Mouse (Mus musculus) CH12.LX (cell line): ENCODE data around the gene Fryl. TPM values are rescaled to one million over a fixed set of nuclear protein-coding genes. Genes with fewer than 3 reads are reported as not detected.

Experiments
- DNase-seq: peaks from one replicate; pipeline ENCODE4 v3.0.0-alpha.2; 2013; ENCODE audit errors: extremely low read depth
- H3K27ac ChIP-seq: 2 replicates; pipeline ENCODE4 v1.5.1; 2012; ENCODE audit warnings: low read depth, mild to moderate bottlenecking, control low read depth, moderate library complexity; ENCODE audit not compliant: insufficient read depth
- H3K27me3 ChIP-seq: replicated peaks from 2 replicates; pipeline ENCODE3; 2012; ENCODE audit warnings: inconsistent platforms
- H3K36me3 ChIP-seq, 2 experiments: replicated peaks in 1 of 2; 2 replicates each; pipeline versions ENCODE3 to v1.6.1; 2012; ENCODE audit warnings: inconsistent platforms in 1 of 2, low read length in 1 of 2, mild to moderate bottlenecking in 1 of 2, mixed read lengths in 1 of 2, moderate library complexity in 1 of 2; ENCODE audit not compliant: control insufficient read depth in 1 of 2, insufficient read depth in 1 of 2
- H3K4me1 ChIP-seq, 2 experiments: 2 replicates each; pipeline ENCODE4 v1.6.1; 2012; ENCODE audit warnings: inconsistent platforms in 1 of 2, moderate library complexity in 1 of 2; ENCODE audit not compliant: insufficient read depth in 2 of 2, control insufficient read depth in 1 of 2
- H3K4me2 ChIP-seq: 2 replicates; pipeline ENCODE4 v1.6.1; 2012; ENCODE audit warnings: low read depth, mild to moderate bottlenecking, control low read depth; ENCODE audit not compliant: poor library complexity, insufficient read depth, severe bottlenecking
- H3K4me3 ChIP-seq, 3 experiments: fragments of 150-350 bp in 1 of 3; sonication (generic) in 1 of 3; replicated peaks in 1 of 3; 2 replicates each; pipeline versions ENCODE3 to v1.5.1; 2011 to 2012; ENCODE audit warnings: low read depth in 2 of 3, low read length in 2 of 3, mild to moderate bottlenecking in 2 of 3, moderate library complexity in 2 of 3, control low read depth in 1 of 3, improper control_type of control experiment in 1 of 3, inconsistent platforms in 1 of 3, mixed read lengths in 1 of 3; ENCODE audit not compliant: poor library complexity in 1 of 3
- H3K79me2 ChIP-seq: replicated peaks from 2 replicates; pipeline ENCODE4 v1.6.1; 2012; ENCODE audit warnings: mild to moderate bottlenecking, moderate library complexity; ENCODE audit not compliant: control insufficient read depth, poor library complexity, insufficient read depth, severe bottlenecking; ENCODE audit errors: extremely low read depth
- H3K9ac ChIP-seq: 2 replicates; pipeline ENCODE4 v1.6.1; 2012; ENCODE audit warnings: low read depth, mild to moderate bottlenecking, control low read depth, moderate library complexity; ENCODE audit not compliant: insufficient read depth
- H3K9me3 ChIP-seq: replicated peaks from 2 replicates; pipeline ENCODE3; 2012; ENCODE audit warnings: low read length, inconsistent platforms, mixed read lengths
- CHD1 ChIP-seq: IDR thresholded peaks from 2 replicates; pipeline ENCODE4 v1.6.1; 2012; ENCODE audit warnings: low read depth, low read length, improper control_type of control experiment, inconsistent platforms
- CHD2 ChIP-seq: IDR thresholded peaks from 2 replicates; pipeline ENCODE4 v1.6.1; 2011; ENCODE audit warnings: low read length, improper control_type of control experiment
- EP300 ChIP-seq: IDR thresholded peaks from 2 replicates; pipeline ENCODE4 v1.6.1; 2011; ENCODE audit warnings: low read length, improper control_type of control experiment
- HCFC1 ChIP-seq: IDR thresholded peaks from 2 replicates; pipeline ENCODE4 v1.6.1; 2012; ENCODE audit warnings: low read depth, mild to moderate bottlenecking, inconsistent platforms, low read length, improper control_type of control experiment
- IRF4 ChIP-seq: IDR thresholded peaks from 2 replicates; pipeline ENCODE4 v1.6.1; 2014; ENCODE audit warnings: low read depth, mild to moderate bottlenecking, inconsistent platforms, low read length, improper control_type of control experiment
- JUN ChIP-seq: IDR thresholded peaks from 2 replicates; pipeline ENCODE4 v1.6.1; 2011; ENCODE audit warnings: low read depth, mild to moderate bottlenecking, low read length, improper control_type of control experiment, moderate library complexity; ENCODE audit not compliant: insufficient read depth
- KAT2A ChIP-seq: IDR thresholded peaks from 2 replicates; pipeline ENCODE4 v1.6.1; 2012; ENCODE audit warnings: low read length, improper control_type of control experiment, inconsistent platforms; ENCODE audit not compliant: insufficient replicate concordance
- MAFK ChIP-seq: IDR thresholded peaks from 2 replicates; pipeline ENCODE4 v1.6.1; 2011; ENCODE audit warnings: low read length, improper control_type of control experiment; ENCODE audit not compliant: insufficient replicate concordance
- MAX ChIP-seq: IDR thresholded peaks from 2 replicates; pipeline ENCODE4 v1.6.1; 2011; ENCODE audit warnings: low read length, improper control_type of control experiment
- MAZ ChIP-seq: IDR thresholded peaks from 2 replicates; pipeline ENCODE4 v1.6.1; 2012; ENCODE audit warnings: low read depth, mild to moderate bottlenecking, inconsistent platforms, low read length, improper control_type of control experiment, moderate library complexity
- MXI1 ChIP-seq: IDR thresholded peaks from 2 replicates; pipeline ENCODE4 v1.6.1; 2011; ENCODE audit warnings: mild to moderate bottlenecking, low read depth, low read length, improper control_type of control experiment
- NELFE ChIP-seq: IDR thresholded peaks from 2 replicates; pipeline ENCODE4 v1.6.1; 2011; ENCODE audit warnings: low read depth, low read length, improper control_type of control experiment
- PAX5 ChIP-seq: IDR thresholded peaks from 2 replicates; pipeline ENCODE4 v1.6.1; 2012; ENCODE audit warnings: low read length, inconsistent platforms, mixed read lengths
- SIN3A ChIP-seq: IDR thresholded peaks from 2 replicates; pipeline ENCODE4 v1.6.1; 2012; ENCODE audit warnings: low read length, improper control_type of control experiment, inconsistent platforms
- TBP ChIP-seq: conservative IDR thresholded peaks from 2 replicates; pipeline ENCODE4 v1.6.1; 2011; ENCODE audit warnings: low read depth, low read length, improper control_type of control experiment
- TCF12 ChIP-seq: IDR thresholded peaks from 2 replicates; pipeline ENCODE4 v1.6.1; 2014; ENCODE audit warnings: low read depth, mild to moderate bottlenecking, inconsistent platforms, low read length, improper control_type of control experiment
- ZKSCAN1 ChIP-seq: IDR thresholded peaks from 2 replicates; pipeline ENCODE4 v1.6.1; 2012; ENCODE audit warnings: low read depth, inconsistent platforms, low read length, improper control_type of control experiment, borderline replicate concordance
- dilution Hi-C: fragments of 300-500 bp; cut with MboI; formaldehyde crosslinking; loops from 2 replicates; pipeline ENCODE4 v1.14.3; 2020; ENCODE audit warnings: low sequenced_read_pairs; ENCODE audit not compliant: extremely low pct_unique_long_range_greater_than_20kb, extremely low pct_ligation_motif_present
- in situ Hi-C: fragments of 300-500 bp; cut with MboI; formaldehyde crosslinking; loops from 3 replicates; pipeline ENCODE4 v1.14.3; 2019; ENCODE audit warnings: low sequenced_read_pairs, low pct_ligation_motif_present, low pct_unique_long_range_greater_than_20kb, mixed read lengths
- polyA plus RNA-seq: library from polyadenylated mRNA; unstranded; fragments of >175 nt; gene quantifications from 2 replicates; pipeline ENCODE4 v1.2.1, GENCODE M21; 2012; ENCODE audit warnings: low read depth; ENCODE audit not compliant: insufficient read length
- total RNA-seq, 2 experiments: library from RNA; depleted of rRNA; stranded (reverse); fragments of 300-350 nt in 1 of 2; fragments of >200 nt in 1 of 2; gene quantifications; 2 replicates each; pipeline ENCODE4 v1.2.3; 2012 to 2014

Fryl gene
- total and polyA plus RNA-seq, 3 experiments: 23.2 to 38.4 (median 31.3) TPM

DNA sequence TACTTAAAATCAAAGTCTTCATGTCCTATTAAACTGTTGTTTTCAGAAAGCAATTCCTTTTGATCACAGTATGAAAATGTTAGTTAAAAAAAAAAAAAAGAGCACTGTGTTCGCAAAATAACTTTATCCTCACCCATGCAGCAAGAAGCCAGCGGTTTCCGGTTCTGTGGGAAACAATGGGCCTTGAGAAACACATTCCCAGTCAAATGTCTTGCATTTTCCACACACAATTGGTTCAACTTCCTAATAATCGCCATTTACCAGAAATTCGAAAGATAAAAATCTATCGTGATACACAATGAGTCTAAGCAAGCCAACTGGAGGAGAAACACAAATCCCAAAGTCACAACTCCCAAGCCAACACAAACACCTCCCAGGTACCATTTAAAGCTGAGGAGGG lies 27.0 kb downstream of the Fryl start:
- H3K27ac ChIP-seq: no peak overlapping the region
- TF ChIP-seq NELFE (no peak), IRF4 (no peak), MAFK (no peak), MAX (no peak), TCF12 (no peak), KAT2A (no peak), HCFC1 (no peak), TBP (no peak), CHD1 (no peak), EP300 (no peak), JUN (no peak), MXI1 (no peak), SIN3A (no peak), MAZ (no peak), PAX5 (no peak)
- no peaks in the 10 kb centered on the region for H3K9me3 ChIP-seq
- H3K4me1 ChIP-seq: peaks cover 0 to 56% of the 10 kb centered on the region in 2 experiments; a peak in 2 of 4 replicates
- H3K4me2 ChIP-seq: no peak overlapping the region
- dilution Hi-C loops (no loop called here), in situ Hi-C loops (no loop called here)
- H3K4me3 ChIP-seq: no peak overlapping the region
- DNase-seq: no peak
- peaks cover 0 to 31% of the 10 kb centered on the region in 2 experiments for H3K36me3 ChIP-seq
- 0 out of 2 replicates have a peak, but pooled peaks cover 5% of the 10 kb centered on the region for H3K79me2 ChIP-seq
- no peak overlapping the region for H3K9ac ChIP-seq
- H3K27me3 ChIP-seq: no peaks in the 10 kb centered on the region

DNA sequence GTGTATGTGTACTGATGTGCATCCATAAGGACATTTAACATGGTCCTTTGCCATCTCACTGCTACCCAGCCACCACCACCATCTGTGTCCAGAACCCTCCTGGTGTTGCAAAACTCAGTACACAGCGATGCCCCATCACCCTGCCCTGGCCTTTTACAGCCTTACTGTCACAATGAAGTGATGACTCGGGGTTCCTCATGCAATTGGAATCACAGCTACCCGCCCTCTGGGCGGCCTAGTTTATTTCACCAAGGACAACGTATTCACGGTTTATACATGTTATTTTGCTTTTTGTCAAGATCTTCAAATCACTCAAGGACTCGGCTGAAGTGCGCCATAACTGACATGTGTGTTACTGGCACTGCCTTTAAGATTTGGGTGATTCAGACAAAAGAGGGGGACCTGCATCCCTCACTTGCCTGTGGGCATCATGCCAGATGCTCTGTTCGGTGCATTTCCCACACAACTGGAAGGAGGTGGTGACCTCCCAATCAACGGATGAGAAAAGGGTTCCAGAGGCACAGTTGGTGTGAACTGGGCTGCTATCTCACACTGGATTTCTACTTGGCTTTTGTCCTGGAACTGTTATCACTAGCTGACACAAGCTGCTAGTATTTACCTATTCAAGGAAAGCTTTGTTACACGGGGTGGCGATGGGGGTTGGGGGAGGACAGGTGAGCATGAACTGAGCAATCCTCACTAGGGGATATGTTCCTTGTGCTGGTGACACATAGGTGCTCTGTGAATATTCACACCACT lies 27.9 kb downstream of the Fryl start:
- H3K36me3 ChIP-seq: peaks cover 0 to 28% of the 10 kb centered on the region in 2 experiments
- dilution Hi-C loops (no loop called here), in situ Hi-C loops (no loop called here)
- 0 out of 2 replicates have a peak, but pooled peaks cover 5% of the 10 kb centered on the region for H3K79me2 ChIP-seq
- H3K4me3 ChIP-seq: no peak overlapping the region
- no peak for DNase-seq
- H3K9ac ChIP-seq: no peak overlapping the region
- no peak overlapping the region for H3K4me2 ChIP-seq
- H3K27me3 ChIP-seq: no peaks in the 10 kb centered on the region
- TF ChIP-seq TCF12 (no peak), ZKSCAN1 (no peak), JUN (no peak), IRF4 (no peak), CHD2 (no peak), PAX5 (no peak)
- H3K9me3 ChIP-seq: no peaks in the 10 kb centered on the region
- H3K27ac ChIP-seq: no peak overlapping the region
- H3K4me1 ChIP-seq: peaks cover 0 to 57% of the 10 kb centered on the region in 2 experiments; a peak in 2 of 4 replicates
